Mouse (Mus musculus): ENCODE measurements around the gene Tmem91. TPM values are rescaled to one million over a fixed set of nuclear protein-coding genes. Genes with fewer than 3 reads are reported as not detected.

The Tmem91 gene
- polyA plus RNA-seq, 1 experiment from 2014 or later, result 3.1 TPM

DNA sequence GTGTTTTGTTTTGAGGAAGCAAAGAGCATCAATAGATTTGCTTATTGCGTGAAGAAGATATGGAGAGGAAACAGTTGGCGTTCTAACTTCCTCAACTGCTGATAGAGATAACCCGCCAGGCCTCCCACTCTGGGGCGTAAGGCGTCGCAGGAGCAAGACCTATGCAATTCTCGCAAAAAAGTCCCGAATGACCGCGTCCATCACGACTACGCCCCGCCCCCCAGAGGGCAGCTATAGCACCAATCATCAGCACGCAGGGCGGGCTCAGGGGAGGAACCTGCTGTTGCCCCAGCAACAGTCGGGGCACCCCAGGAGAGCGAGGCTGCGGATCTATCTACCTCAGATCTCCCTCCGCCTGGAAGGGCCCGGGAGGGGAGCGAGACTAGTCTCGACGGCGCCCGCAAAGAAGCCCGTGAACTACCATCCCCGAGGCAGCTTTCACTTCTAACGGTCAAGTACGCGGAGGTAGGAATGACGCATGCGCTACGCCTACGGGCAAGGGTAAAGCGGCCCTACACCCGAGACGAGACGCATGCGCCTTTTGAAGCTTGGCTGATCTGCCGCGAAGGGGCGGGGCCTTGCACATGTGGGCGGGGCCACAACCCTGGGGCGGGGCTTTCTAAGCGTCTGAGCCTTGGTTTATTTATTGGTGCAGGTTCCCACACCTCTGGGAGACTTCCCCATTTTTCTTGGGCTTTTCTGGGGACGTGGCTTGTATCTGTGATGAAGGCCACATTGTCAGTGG is 5.7 kb upstream of the Tmem91 start, which contains the start of gene B9d2:
Gene B9d2, plus strand, starts transcription at position 267 of the 745 bp plus-strand sequence.
- H3K9ac ChIP-seq (replicated peaks), result peak within 1 kb of the TSS; percentile 25
- H3K27me3 ChIP-seq, result peaks cover 43% of the 10 kb centered on the region
- H3K27ac ChIP-seq (replicated peaks), result peak within 1 kb of the TSS; percentile 88
- H3K9me3 ChIP-seq, result no peaks in the 10 kb centered on the region
- H3K36me3 ChIP-seq, result 0 out of 2 replicates have a peak, but pooled peaks cover 4% of the 10 kb centered on the region
- peak within 1 kb of the TSS; percentile 49 for H3K4me3 ChIP-seq
- under 1% methylated on average over 46 of the region's 46 CpGs for WGBS
- peak; percentile 97 for ATAC-seq (ENCODE audit: low FRiP score, low read depth)
- H3K4me1 ChIP-seq, result peaks cover 14% of the 10 kb centered on the region
- peak within 1 kb of the TSS; percentile 64 for H3K4me2 ChIP-seq (replicated peaks)

DNA sequence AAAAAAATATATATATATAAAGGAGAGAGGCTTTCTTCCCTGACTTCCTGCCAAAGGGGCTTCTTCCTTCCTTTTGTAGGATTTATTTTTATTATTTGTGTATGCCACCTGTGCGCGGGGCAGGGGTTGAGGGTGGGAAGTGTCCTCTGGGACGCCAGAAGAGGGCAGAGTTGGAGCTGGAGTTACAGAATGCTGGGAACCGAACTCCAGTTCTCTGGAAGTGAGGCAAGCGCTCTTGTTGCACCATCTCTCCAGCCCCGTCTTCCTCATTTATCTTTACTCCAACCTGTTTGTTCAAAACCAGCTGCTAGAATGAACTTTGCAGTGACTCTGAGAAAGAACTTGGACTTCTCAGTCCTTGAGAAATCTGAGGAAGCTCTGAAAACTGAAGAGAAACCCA is 5.0 kb upstream of the Tmem91 start:
- peak overlapping the region; percentile 88 for H3K27ac ChIP-seq (replicated peaks)

DNA sequence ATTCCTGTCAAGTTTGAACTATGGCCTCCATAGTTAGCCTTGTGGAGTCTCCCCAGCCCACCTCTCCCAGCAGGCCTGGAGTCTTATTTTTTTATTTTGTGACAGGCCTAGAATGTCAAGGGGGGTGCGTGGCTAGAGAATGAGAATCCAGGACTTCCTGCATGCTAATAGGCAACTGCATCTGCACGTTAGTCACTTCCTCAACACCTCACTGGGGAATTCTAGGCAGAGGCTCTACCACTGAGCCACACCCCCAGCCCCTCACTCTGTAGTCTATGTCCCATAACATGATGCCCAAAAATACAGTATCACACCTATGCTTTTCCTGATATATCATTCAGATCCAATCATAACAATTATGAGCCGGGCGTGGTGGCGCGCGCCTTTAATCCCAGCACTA is 2.0 kb upstream of the Tmem91 start:
- no peak for ATAC-seq (ENCODE audit: low FRiP score, low read depth)
- peaks cover 61% of the 10 kb centered on the region for H3K27me3 ChIP-seq
- H3K4me1 ChIP-seq, result peaks cover 20% of the 10 kb centered on the region
- H3K9me3 ChIP-seq, result no peaks in the 10 kb centered on the region
- no peak overlapping the region for H3K4me2 ChIP-seq (replicated peaks)
- no peak overlapping the region for H3K9ac ChIP-seq (replicated peaks)
- WGBS, result 92% methylated on average over 7 of the region's 7 CpGs
- H3K36me3 ChIP-seq, result no peaks in the 10 kb centered on the region
- no peak overlapping the region for H3K4me3 ChIP-seq
- H3K27ac ChIP-seq (replicated peaks), result peak overlapping the region; percentile 25; the same call in 1 of the 2 replicates

More for the DNA sequence above, 5.0 kb upstream of the Tmem91 start:
- Histone ChIP-seq H3K4me1 (peaks cover 15% of the 10 kb centered on the region), H3K9ac (replicated peaks) (peak overlapping the region; percentile 25; the same call in 1 of the 2 replicates), H3K4me3 (peak overlapping the region; percentile 49), H3K36me3 (0 out of 2 replicates have a peak, but pooled peaks cover 4% of the 10 kb centered on the region), H3K9me3 (no peaks in the 10 kb centered on the region), H3K4me2 (replicated peaks) (peak overlapping the region; percentile 64), H3K27me3 (peaks cover 43% of the 10 kb centered on the region)
- ATAC-seq (ENCODE audit: low FRiP score, low read depth), result no peak
- 17% methylated on average over 6 of the region's 6 CpGs for WGBS

DNA sequence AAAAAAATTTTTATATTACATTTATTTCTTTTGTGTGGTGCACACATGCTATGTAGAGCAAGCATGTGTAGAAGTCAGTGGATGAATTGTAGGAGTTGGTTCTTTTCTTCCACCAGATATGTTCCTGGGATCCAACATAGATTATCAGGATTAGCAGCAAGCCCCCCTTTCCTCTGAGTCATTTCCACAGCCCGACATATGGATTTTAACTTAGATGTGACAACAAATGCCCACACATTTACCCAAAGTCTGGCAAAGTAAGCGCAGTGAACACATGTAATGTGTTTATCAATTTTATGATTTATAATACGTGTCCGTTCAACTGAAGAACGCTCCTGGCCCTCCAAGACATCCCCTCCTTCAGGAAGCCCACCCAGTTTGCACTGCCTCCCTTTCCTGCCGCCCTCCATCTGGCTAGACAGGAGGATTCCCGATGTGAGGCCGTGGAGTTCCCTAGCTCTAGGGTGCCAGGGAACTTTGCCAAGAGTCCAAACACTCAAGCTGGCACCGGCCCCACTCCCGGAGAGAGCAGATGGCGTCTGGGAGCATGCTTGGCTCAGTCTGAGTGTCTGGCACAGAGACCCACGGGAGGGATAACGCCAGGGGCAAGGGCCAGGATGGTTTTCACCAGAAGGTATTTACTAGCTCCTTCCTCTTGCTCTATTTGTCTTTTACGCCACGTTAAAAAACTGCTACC is 1.3 kb upstream of the Tmem91 start:
- Histone ChIP-seq H3K4me3 (no peak overlapping the region), H3K9me3 (no peaks in the 10 kb centered on the region), H3K4me1 (peaks cover 12% of the 10 kb centered on the region), H3K27ac (replicated peaks) (peak overlapping the region; percentile 25; the same call in 1 of the 2 replicates), H3K27me3 (peaks cover 59% of the 10 kb centered on the region), H3K4me2 (replicated peaks) (no peak overlapping the region), H3K9ac (replicated peaks) (no peak overlapping the region), H3K36me3 (no peaks in the 10 kb centered on the region)
- 79% methylated on average over 15 of the region's 15 CpGs for WGBS
- ATAC-seq (ENCODE audit: low FRiP score, low read depth), result no peak

DNA sequence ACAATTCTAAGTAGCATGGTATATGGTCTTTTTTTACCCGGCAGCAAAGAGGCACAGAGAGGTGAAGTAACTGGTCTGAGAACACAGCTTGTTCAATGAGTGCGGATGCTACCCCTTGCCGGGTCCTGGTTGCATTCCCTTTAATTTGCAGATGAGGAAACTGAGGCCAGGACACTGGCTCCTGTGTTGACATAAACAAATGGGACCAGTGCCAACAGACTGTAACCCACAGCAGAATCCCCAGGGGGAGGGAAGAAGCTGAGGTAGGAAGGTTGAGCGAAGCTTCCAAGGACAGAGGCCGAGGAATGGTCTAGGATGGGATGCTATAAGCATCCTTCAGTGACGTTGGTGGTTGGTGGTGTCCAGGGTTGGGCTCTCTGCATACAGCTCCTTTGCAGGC is 439 bp upstream of the Tmem91 start:
- no peaks in the 10 kb centered on the region for H3K36me3 ChIP-seq
- peaks cover 59% of the 10 kb centered on the region for H3K27me3 ChIP-seq
- H3K4me1 ChIP-seq, result peaks cover 10% of the 10 kb centered on the region; the same call in 1 of the 2 replicates
- H3K27ac ChIP-seq (replicated peaks), result no peak overlapping the region
- H3K4me2 ChIP-seq (replicated peaks), result no peak overlapping the region
- H3K4me3 ChIP-seq, result no peak overlapping the region
- WGBS, result 33% methylated on average over 6 of the region's 6 CpGs
- no peak for ATAC-seq (ENCODE audit: low FRiP score, low read depth)
- no peaks in the 10 kb centered on the region for H3K9me3 ChIP-seq
- no peak overlapping the region for H3K9ac ChIP-seq (replicated peaks)

DNA sequence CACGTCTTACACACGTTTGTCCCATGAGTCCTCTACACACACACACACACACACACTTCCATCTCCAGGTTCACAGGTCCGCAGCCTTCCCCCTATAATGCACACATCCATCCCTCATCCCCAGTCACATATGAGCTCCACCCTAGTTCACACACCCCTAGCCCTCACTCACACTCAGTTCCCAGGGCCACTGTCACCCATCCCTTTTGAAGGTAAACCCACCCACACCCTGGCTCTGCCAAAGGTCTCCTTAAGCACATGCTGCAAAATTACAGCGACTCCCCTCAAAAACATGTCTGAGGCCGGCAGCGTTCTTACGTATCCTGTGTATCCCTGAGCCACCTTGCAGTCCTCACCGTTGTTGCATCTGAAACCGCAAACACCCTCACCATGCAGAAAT is 669 bp downstream of the Tmem91 start:
- Histone ChIP-seq H3K27me3 (peaks cover 52% of the 10 kb centered on the region), H3K27ac (replicated peaks) (no peak overlapping the region), H3K4me1 (peaks cover 6% of the 10 kb centered on the region; the same call in 1 of the 2 replicates), H3K4me2 (replicated peaks) (peak overlapping the region; percentile 50), H3K9me3 (no peaks in the 10 kb centered on the region), H3K4me3 (peak overlapping the region; percentile 31; the same call in 1 of the 2 replicates), H3K9ac (replicated peaks) (peak overlapping the region; percentile 44), H3K36me3 (peaks cover under 1% of the 10 kb centered on the region; the same call in 1 of the 2 replicates)
- 28% methylated on average over 9 of the region's 9 CpGs for WGBS
- no peak for ATAC-seq (ENCODE audit: low FRiP score, low read depth)

DNA sequence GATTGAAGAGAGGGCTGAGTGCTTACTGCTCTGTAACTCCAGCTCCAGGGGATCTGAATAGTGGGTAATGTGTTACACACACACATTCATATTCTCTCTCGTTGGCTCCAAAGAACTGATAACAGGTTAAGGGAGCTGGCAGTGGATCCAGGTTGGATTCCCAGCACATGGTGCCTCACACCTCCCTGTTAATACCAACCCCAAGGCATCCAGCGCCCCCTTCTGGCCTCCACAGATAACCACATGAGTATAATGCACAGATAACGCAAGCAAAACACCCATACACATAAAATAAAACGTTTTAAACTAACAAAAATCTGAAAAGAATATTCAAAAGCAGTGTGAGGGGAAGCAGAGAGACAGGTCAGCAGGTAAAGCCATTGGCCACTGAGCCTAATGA is 2.5 kb downstream of the Tmem91 start:
- peaks cover 16% of the 10 kb centered on the region; the same call in 1 of the 2 replicates for H3K36me3 ChIP-seq
- no peaks in the 10 kb centered on the region for H3K9me3 ChIP-seq
- no peak overlapping the region for H3K4me3 ChIP-seq
- no peak overlapping the region for H3K9ac ChIP-seq (replicated peaks)
- H3K4me2 ChIP-seq (replicated peaks), result no peak overlapping the region
- peaks cover 6% of the 10 kb centered on the region; the same call in 1 of the 2 replicates for H3K4me1 ChIP-seq
- peaks cover 41% of the 10 kb centered on the region for H3K27me3 ChIP-seq
- WGBS, result 51% methylated on average over 4 of the region's 4 CpGs
- ATAC-seq (ENCODE audit: low FRiP score, low read depth), result no peak
- H3K27ac ChIP-seq (replicated peaks), result no peak overlapping the region

DNA sequence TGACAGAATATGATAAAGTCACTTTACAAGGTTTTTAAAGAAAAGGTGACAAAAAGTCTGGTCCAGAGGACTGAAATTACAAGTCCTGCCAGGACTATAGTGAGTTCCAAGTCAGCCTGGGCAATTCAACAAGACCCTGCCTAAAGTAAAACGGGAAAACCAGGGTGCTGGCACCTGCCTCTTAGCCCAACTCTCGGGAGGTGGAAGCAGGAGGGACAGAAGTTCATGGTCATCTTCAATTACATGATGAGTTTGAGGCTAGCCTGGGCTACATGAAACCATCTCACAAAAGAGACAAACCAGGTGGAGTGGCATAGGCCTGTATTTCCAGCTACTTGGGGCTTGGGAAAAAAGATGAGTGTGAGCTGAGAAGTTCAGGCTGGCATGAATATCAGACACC is 3.3 kb downstream of the Tmem91 start:
- no peak overlapping the region for H3K4me3 ChIP-seq
- H3K27ac ChIP-seq (replicated peaks), result no peak overlapping the region
- peaks cover 6% of the 10 kb centered on the region; the same call in 1 of the 2 replicates for H3K4me1 ChIP-seq
- H3K4me2 ChIP-seq (replicated peaks), result no peak overlapping the region
- H3K9me3 ChIP-seq, result no peaks in the 10 kb centered on the region
- no peak for ATAC-seq (ENCODE audit: low FRiP score, low read depth)
- peaks cover 36% of the 10 kb centered on the region for H3K27me3 ChIP-seq
- WGBS, result 76% methylated on average over 2 of the region's 2 CpGs
- H3K36me3 ChIP-seq, result peaks cover 20% of the 10 kb centered on the region; the same call in 1 of the 2 replicates
- no peak overlapping the region for H3K9ac ChIP-seq (replicated peaks)

DNA sequence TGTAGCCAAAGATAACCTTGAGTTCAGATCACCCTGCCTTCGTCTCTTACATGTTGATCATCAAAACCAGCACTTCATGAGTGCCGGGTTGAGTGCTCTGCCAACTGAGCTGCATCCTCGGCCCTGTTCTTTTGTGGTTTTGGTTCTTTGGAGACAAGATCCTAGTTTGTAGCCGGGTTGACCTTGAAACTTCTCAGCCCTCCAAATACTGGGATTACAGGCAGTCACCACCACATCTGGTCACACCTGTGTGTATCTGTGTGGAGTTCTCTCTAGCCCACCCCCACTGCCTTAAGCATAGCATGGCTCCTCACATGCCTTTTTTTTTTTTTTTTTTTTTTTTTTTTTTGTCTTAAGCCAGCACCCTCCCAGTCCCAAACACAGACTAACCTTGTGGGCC is 4.9 kb downstream of the Tmem91 start:
- WGBS, result 91% methylated on average over 4 of the region's 4 CpGs
- H3K4me3 ChIP-seq, result no peak overlapping the region
- peaks cover 6% of the 10 kb centered on the region; the same call in 1 of the 2 replicates for H3K4me1 ChIP-seq
- no peak overlapping the region for H3K27ac ChIP-seq (replicated peaks)
- H3K36me3 ChIP-seq, result peaks cover 30% of the 10 kb centered on the region
- no peak overlapping the region for H3K9ac ChIP-seq (replicated peaks)
- ATAC-seq (ENCODE audit: low FRiP score, low read depth), result no peak
- no peaks in the 10 kb centered on the region for H3K9me3 ChIP-seq
- H3K4me2 ChIP-seq (replicated peaks), result no peak overlapping the region
- peaks cover 22% of the 10 kb centered on the region for H3K27me3 ChIP-seq

DNA sequence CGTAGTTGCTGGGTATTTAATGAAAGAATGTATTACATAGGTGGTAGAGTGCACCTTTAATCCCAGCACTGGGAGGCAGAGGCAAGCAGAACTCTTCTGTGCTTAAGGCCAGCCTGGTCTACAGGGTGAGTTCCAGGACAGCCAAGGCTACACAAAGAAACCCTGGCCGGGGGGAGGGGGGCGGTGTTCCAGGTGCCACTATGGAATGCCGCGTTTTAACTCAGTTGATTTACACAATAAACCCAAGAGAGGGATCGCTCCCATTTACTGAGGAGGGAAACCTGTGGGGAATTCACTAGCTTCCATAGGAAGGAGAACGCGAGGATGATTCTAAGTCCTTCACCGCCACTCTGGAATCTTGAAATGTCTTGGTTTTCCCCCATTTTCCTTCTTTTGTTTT is 5.3 kb downstream of the Tmem91 start:
- no peak for ATAC-seq (ENCODE audit: low FRiP score, low read depth)
- Histone ChIP-seq H3K4me2 (replicated peaks) (no peak overlapping the region), H3K9me3 (no peaks in the 10 kb centered on the region), H3K4me3 (no peak overlapping the region), H3K27ac (replicated peaks) (no peak overlapping the region), H3K36me3 (peaks cover 34% of the 10 kb centered on the region), H3K4me1 (peaks cover 2% of the 10 kb centered on the region; the same call in 1 of the 2 replicates), H3K9ac (replicated peaks) (no peak overlapping the region), H3K27me3 (peaks cover 17% of the 10 kb centered on the region)
- WGBS, result 85% methylated on average over 9 of the region's 9 CpGs

DNA sequence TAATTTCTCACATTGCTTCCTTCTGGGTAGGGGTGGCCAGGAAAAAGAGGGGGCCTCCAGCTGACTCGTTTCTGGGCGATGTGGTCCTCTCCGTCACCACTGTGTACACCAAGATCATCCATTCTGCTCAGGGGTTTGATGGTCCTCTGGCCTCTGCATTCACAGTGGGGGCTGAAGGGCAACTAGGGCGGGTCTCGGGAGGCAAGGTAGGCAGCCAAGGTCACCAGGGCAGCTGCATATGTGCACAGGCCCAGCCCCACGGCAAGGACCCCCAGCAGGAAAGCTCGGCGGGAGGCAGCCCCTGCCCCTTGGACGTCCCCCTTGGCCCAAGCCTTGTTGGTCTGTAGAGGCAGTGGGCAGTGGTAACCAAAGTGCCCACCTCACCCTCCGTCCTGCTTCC is 5.8 kb downstream of the Tmem91 start:
- H3K4me3 ChIP-seq, result no peak overlapping the region
- H3K27ac ChIP-seq (replicated peaks), result no peak overlapping the region
- WGBS, result 82% methylated on average over 10 of the region's 10 CpGs
- no peak for ATAC-seq (ENCODE audit: low FRiP score, low read depth)
- no peaks in the 10 kb centered on the region for H3K9me3 ChIP-seq
- H3K4me1 ChIP-seq, result no peaks in the 10 kb centered on the region
- H3K27me3 ChIP-seq, result peaks cover 12% of the 10 kb centered on the region
- H3K4me2 ChIP-seq (replicated peaks), result no peak overlapping the region
- peaks cover 38% of the 10 kb centered on the region for H3K36me3 ChIP-seq
- H3K9ac ChIP-seq (replicated peaks), result no peak overlapping the region

DNA sequence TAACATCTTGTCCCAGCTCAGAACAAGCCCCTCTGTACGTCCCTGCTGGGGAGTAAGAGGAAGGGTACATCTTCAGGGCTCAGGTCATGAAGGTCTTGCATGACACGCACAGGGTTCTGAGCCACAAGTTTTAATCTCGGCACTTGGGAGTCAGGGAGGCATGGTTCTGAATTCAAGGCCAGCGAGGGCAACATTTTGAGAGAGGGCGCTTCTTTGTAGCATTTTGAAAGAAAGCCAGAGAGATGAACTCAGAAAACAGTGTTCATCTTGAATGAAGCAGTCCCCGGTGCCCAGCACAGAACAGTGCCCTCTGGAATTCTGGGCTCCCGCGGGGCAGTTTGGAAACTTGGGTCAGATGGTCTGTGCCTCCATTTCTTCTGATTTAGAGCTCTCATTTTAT is 8.6 kb downstream of the Tmem91 start:
- H3K36me3 ChIP-seq, result peaks cover 53% of the 10 kb centered on the region
- no peak overlapping the region for H3K9ac ChIP-seq (replicated peaks)
- H3K27me3 ChIP-seq, result no peaks in the 10 kb centered on the region
- H3K9me3 ChIP-seq, result no peaks in the 10 kb centered on the region
- H3K4me1 ChIP-seq, result no peaks in the 10 kb centered on the region
- ATAC-seq (ENCODE audit: low FRiP score, low read depth), result no peak
- WGBS, result 93% methylated on average over 8 of the region's 8 CpGs
- H3K4me3 ChIP-seq, result no peak overlapping the region
- no peak overlapping the region for H3K27ac ChIP-seq (replicated peaks)
- no peak overlapping the region for H3K4me2 ChIP-seq (replicated peaks)
